13 mouse cellular contexts compared by ENCODE assay signal in the genomic region with DNA sequence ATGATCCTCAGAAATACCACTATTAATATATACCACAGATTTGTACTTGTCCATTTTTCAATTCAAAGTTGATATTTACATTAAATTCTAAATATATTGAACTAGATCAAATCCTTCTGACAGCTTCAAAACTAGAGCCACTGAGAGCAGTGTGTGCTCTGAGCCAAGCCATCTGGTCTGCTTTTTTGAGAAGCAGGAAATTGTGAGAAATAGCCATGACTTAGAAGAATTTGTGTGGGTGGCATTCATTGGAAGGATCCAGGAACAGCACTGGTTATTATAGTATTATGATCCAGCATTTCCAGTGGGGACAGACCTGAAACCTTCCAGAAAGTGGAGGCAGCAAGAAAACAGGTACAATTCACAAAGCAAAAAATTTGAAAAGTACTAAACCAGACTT.
A peak's percentile ranks its signal among the peaks of the same experiment; 100 is the strongest.
DNase-seq lines count a peak whose midpoint lies in the region; ATAC-seq lines count a peak whose summit lies in the region.
"Had no signal": no experiment of that assay in that cellular context is flagged by ENCODE, and none has a peak within 500 bp of the region (broad histone marks: within the 10 kb centered on the region; RNA-seq: fewer than 3 reads in every experiment).

No protein-coding gene starts in this region.

- peak; percentile 11 to 60 for DNase-seq in frontal cortex, adult 2 months (ENCODE audit: extremely low spot score in 1 of 2, low spot score in 1 of 2)
- DNase-seq in frontal cortex, postnatal 25 days (ENCODE audit: low spot score in 2 of 2), result no peak
- DNase-seq in left cerebral cortex, adult 11 months (ENCODE audit: low spot score), result peak; percentile 7
- no peak for DNase-seq in left cerebral cortex, postnatal 4 days
- peak; percentile 9 for DNase-seq in cerebellum, adult 9-10 months
- peak; percentile 10 to 69 for DNase-seq in left cerebral cortex, postnatal 25 days (ENCODE audit: low spot score in 2 of 2)
- no peak for DNase-seq in gastrocnemius, postnatal 14 days
- DNase-seq: kidney, adult 2 months; retina, postnatal 1 day had no signal

- ATAC-seq in granulocyte monocyte progenitor cell, adult 5-6 weeks (replicated peaks; ENCODE audit: poor library complexity, severe bottlenecking), result no peak
- ATAC-seq: activated CD4-positive, CD25-positive, alpha-beta regulatory T cell, adult 4 months; forebrain, embryonic 15.5 days; hindbrain, postnatal 0 days had no signal

- intact Hi-C loops in left cerebral cortex, postnatal 4 days (cut with DNase I), result loop anchor here (5.0 to 10.0 kb wide), 3 partner anchors 130 to 878 kb away; no protein-coding TSS in a partner anchor
- intact Hi-C loops in left cerebral cortex, postnatal 25 days (cut with DNase I), result loop anchor here (5.0 kb wide), 2 partner anchors 838 to 878 kb away; no protein-coding TSS in a partner anchor
- intact Hi-C loops in gastrocnemius, postnatal 14 days (cut with DNase I; ENCODE audit: low total_unique reads), result no loop called here

Comparison
In these comparisons a context has a peak if more than half of its experiments do, and no peak if none do; other contexts are left out.
1. DNase-seq: peak in frontal cortex, adult 2 months (2 of 2), left cerebral cortex, adult 11 months (single experiment), cerebellum, adult 9-10 months (single experiment) and left cerebral cortex, postnatal 25 days (2 of 2); none in frontal cortex, postnatal 25 days (0 of 2), left cerebral cortex, postnatal 4 days (single experiment) and gastrocnemius, postnatal 14 days (single experiment).